Mouse (Mus musculus) forelimb bud, embryonic 11.5 days (tissue): ENCODE results near the gene Slc35b1.

Experiments used
- DNase-seq: peaks from one replicate; pipeline ENCODE4 v3.0.0-alpha.2; 2012; ENCODE audit warnings: low read depth, low spot score

Gene Slc35b1

DNA sequence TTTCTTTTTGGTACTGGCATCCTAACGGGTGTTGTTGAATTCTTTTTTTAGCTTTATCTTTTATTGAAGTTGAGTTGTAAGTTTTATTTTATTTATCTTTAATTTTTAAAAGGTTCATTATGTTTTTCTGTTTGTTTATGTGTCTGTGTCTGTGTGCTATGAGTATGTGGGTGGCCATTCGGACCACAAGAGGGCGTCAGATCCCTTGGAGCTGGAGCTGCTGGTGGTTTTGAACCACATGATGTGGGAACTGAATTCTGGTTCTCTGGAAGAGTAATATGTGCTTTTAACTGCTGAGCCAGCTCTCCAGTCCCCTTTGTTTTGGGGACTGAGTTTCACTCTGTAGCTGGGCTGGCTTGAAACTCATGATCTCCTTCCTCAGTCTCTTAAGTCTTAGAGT, 39.0 kb downstream of the Slc35b1 start:
- DNase-seq = no peak

DNA sequence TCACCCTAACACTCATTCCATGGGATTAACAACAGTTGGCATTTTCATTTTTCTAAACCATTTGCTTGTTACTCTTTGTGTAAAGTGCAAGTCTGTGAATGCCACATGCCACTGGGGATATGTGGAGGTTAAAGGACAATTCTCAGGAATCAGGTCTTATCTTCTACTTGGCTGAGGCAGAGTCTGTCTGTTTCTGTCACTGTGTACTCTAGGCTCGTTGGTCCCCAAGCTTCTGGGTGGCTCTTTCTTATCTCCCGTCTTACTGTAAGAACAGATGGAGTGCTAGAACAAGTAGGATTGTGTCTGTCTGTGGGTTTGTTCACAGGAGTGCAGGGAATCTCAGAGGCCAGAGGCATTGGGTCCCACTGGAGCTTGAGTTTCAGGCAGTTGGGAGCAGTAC, 46.9 kb downstream of the Slc35b1 start:
- no peak for DNase-seq

DNA sequence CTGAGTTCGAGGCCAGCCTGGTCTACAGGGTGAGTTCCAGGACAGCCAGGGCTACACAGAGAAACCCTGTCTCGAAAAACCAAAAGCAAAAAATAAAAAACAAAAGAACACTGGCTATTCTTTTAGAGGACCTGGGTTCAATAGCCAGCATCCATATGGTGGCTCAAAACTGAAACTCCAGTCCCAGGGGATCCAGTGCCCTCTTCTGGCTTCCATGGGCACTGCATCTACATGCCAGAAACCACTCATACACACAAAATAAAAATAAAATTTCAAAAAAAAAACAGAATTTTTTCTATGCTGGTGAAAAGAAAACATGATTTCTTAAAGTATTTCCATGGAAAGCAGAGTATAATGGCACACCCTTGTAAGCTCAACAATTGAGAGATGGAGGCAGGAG, 47.7 kb downstream of the Slc35b1 start:
- DNase-seq = no peak
